Mouse (Mus musculus) spleen, postnatal 4 days (tissue): ENCODE results near the gene Bad.
A peak's percentile ranks its signal among the peaks of the same experiment; 100 is the strongest.

Experiments used
- DNase-seq, 2 experiments: peaks; one replicate each; pipeline ENCODE4 v3.0.0; 2022; ENCODE audit warnings: low spot score in 2 of 2

Gene Bad

GRCm38 (mm10) chr19:6968491-6969271 is 27.0 kb downstream of the Bad start:
- DNase-seq: peak in 1 of 2 experiments; percentile 64

GRCm38 (mm10) chr19:6969291-6969664 is 27.6 kb downstream of the Bad start:
- DNase-seq: no peak

GRCm38 (mm10) chr19:6969665-6970381 is 28.2 kb downstream of the Bad start:
- peak; percentile 77 to 91 for DNase-seq

- no peak for DNase-seq
These were observed 28.9 kb downstream of the Bad start for GRCm38 (mm10) chr19:6970460-6971085.

- DNase-seq: no peak
These were observed 30.0 kb downstream of the Bad start for GRCm38 (mm10) chr19:6971644-6972043.

GRCm38 (mm10) chr19:6972247-6972917 is 30.7 kb downstream of the Bad start:
- DNase-seq: no peak

- DNase-seq: no peak
These were observed 32.0 kb downstream of the Bad start for GRCm38 (mm10) chr19:6973581-6974190.

GRCm38 (mm10) chr19:6974211-6975205 is 32.8 kb downstream of the Bad start, which contains the start of gene Ppp1r14b:
Ppp1r14b (plus strand) TSS chr19:6974968.
- DNase-seq: peak; percentile 76 to 89

- peak; percentile 62 to 81 for DNase-seq
These were observed 34.2 kb downstream of the Bad start, which contains the start of gene Plcb3 for GRCm38 (mm10) chr19:6975537-6976521. Plcb3 (minus strand) TSS chr19:6976470.

GRCm38 (mm10) chr19:6977759-6978638 is 36.3 kb downstream of the Bad start:
- DNase-seq: no peak

- DNase-seq: no peak
These were observed 36.9 kb downstream of the Bad start for GRCm38 (mm10) chr19:6978639-6978974.

- DNase-seq: peak in 1 of 2 experiments; percentile 43
These were observed 37.4 kb downstream of the Bad start for GRCm38 (mm10) chr19:6979001-6979479.

- peak; percentile 100 for DNase-seq
These were observed 38.1 kb downstream of the Bad start for GRCm38 (mm10) chr19:6979486-6980380.

- DNase-seq: peak; percentile 99
These were observed 38.9 kb downstream of the Bad start, which contains the start of gene Fkbp2 for GRCm38 (mm10) chr19:6980381-6981093. Fkbp2 (minus strand) TSS chr19:6980501.

- no peak for DNase-seq
These were observed 39.8 kb downstream of the Bad start for GRCm38 (mm10) chr19:6981465-6981864.

- no peak for DNase-seq
These were observed 42.0 kb downstream of the Bad start for GRCm38 (mm10) chr19:6983621-6984020.
